In genomic region chr2:112454125-112454861, GRCm38 (mm10) we compare ENCODE assay signal across 8 mouse cellular contexts. TPM values are rescaled to one million over a fixed set of nuclear protein-coding genes. Genes with fewer than 3 reads are reported as not detected.
A peak's percentile ranks its signal among the peaks of the same experiment; 100 is the strongest.
DNase-seq lines count a peak whose midpoint lies in the region; ATAC-seq and TF ChIP-seq lines count a peak whose summit lies in the region.

No protein-coding gene starts in this region.

- H3K4me1 ChIP-seq in heart, embryonic 14.5 days (ENCODE audit: control insufficient read depth in 2 of 2, insufficient read depth in 2 of 2, low read length in 2 of 2) = peaks cover 0 to 13% of the 10 kb centered on the region in 2 experiments; a peak in 2 of 4 replicates
- H3K4me1 ChIP-seq in hindbrain, embryonic 11.5 days (replicated peaks; ENCODE audit: control insufficient read depth, insufficient read depth, low read length) = no peaks in the 10 kb centered on the region
- H3K4me1 ChIP-seq in midbrain, embryonic 14.5 days (ENCODE audit: control insufficient read depth, insufficient read depth, low read length) = peaks cover 9% of the 10 kb centered on the region; the same call in 1 of the 2 replicates

- peak overlapping the region; percentile 89 for H3K9ac ChIP-seq in heart, embryonic 14.5 days (ENCODE audit: low read length)
- peak overlapping the region; percentile 82 for H3K9ac ChIP-seq in hindbrain, embryonic 11.5 days (ENCODE audit: low read depth, low read length)
- H3K9ac ChIP-seq in midbrain, embryonic 14.5 days (replicated peaks; ENCODE audit: low read length) = peak overlapping the region; percentile 73

- peak overlapping the region; percentile 64 to 98 for H3K4me3 ChIP-seq in heart, embryonic 14.5 days (ENCODE audit: control insufficient read depth in 1 of 2, insufficient read depth in 1 of 2, low read depth in 1 of 2, low read length in 2 of 2)
- peak overlapping the region; percentile 76 for H3K4me3 ChIP-seq in hindbrain, embryonic 11.5 days (ENCODE audit: low read depth, low read length)
- peak overlapping the region; percentile 70 for H3K4me3 ChIP-seq in midbrain, embryonic 14.5 days (replicated peaks; ENCODE audit: low read depth, low read length)

- H3K9me3 ChIP-seq in heart, embryonic 14.5 days (ENCODE audit: control insufficient read depth, low read length) = no peaks in the 10 kb centered on the region
- H3K9me3 ChIP-seq in hindbrain, embryonic 11.5 days (ENCODE audit: control insufficient read depth, low read length) = no peaks in the 10 kb centered on the region
- H3K9me3 ChIP-seq in midbrain, embryonic 14.5 days (ENCODE audit: control insufficient read depth, low read length) = no peaks in the 10 kb centered on the region

- no peaks in the 10 kb centered on the region for H3K36me3 ChIP-seq in heart, embryonic 14.5 days (ENCODE audit: control insufficient read depth, insufficient read depth, low read length)
- H3K36me3 ChIP-seq in hindbrain, embryonic 11.5 days (ENCODE audit: control insufficient read depth, insufficient read depth, low read length) = no peaks in the 10 kb centered on the region
- H3K36me3 ChIP-seq in midbrain, embryonic 14.5 days (ENCODE audit: control insufficient read depth, insufficient read depth, low read length) = no peaks in the 10 kb centered on the region

- POLR2A ChIA-PET in Patski (lab: Charles Lee) = interaction anchor here (0.6 to 1.1 kb wide), 2 partner anchors 24 to 27 kb away, joined by 3 read pairs; partner anchors contain the start of gene Chrm5

- in situ Hi-C loops in Patski (cut with MboI; ENCODE audit: low pct_unique_long_range_greater_than_20kb) = loop anchor here (5.0 kb wide), 1 partner anchor 82 kb away; no protein-coding TSS in a partner anchor

- no peaks in the 10 kb centered on the region for H3K27me3 ChIP-seq in heart, embryonic 14.5 days (ENCODE audit: control insufficient read depth, insufficient read depth, low read length)
- H3K27me3 ChIP-seq in Patski = no peaks in the 10 kb centered on the region
- no peaks in the 10 kb centered on the region for H3K27me3 ChIP-seq in hindbrain, embryonic 11.5 days (ENCODE audit: control insufficient read depth, insufficient read depth, low read length)
- no peaks in the 10 kb centered on the region for H3K27me3 ChIP-seq in midbrain, embryonic 14.5 days (ENCODE audit: control insufficient read depth, insufficient read depth, low read length)

- DNase-seq in heart, adult 9 months (ENCODE audit: low spot score in 2 of 2) = no peak
- no peak for DNase-seq in Patski (ENCODE audit: low read depth, low spot score)
- no peak for DNase-seq in hindbrain, embryonic 11.5 days (ENCODE audit: low spot score)
- no peak for DNase-seq in midbrain, embryonic 14.5 days
- DNase-seq in frontal cortex, postnatal 14 days (ENCODE audit: low spot score in 2 of 2) = no peak
- no peak for DNase-seq in ovary, postnatal 36 days (ENCODE audit: low spot score)
- no peak for DNase-seq in left cerebral cortex, adult 18-20 months (ENCODE audit: low spot score in 2 of 2)

- H3K4me2 ChIP-seq in heart, embryonic 14.5 days (ENCODE audit: low read length) = peak overlapping the region; percentile 79
- H3K4me2 ChIP-seq in hindbrain, embryonic 11.5 days (replicated peaks; ENCODE audit: low read depth, low read length) = peak overlapping the region; percentile 36
- peak overlapping the region; percentile 59 for H3K4me2 ChIP-seq in midbrain, embryonic 14.5 days (ENCODE audit: low read length)

- H3K27ac ChIP-seq in heart, embryonic 14.5 days (replicated peaks in 1 of 2; ENCODE audit: control insufficient read depth in 1 of 2, insufficient read depth in 1 of 2, low read depth in 2 of 2, low read length in 2 of 2) = peak overlapping the region; percentile 85 to 91
- H3K27ac ChIP-seq in hindbrain, embryonic 11.5 days (ENCODE audit: low read depth, low read length) = peak overlapping the region; percentile 12
- H3K27ac ChIP-seq in midbrain, embryonic 14.5 days (replicated peaks; ENCODE audit: low read depth, low read length) = peak overlapping the region; percentile 56

- ATAC-seq in heart, embryonic 14.5 days (ENCODE audit: insufficient number of reproducible peaks, insufficient read depth, low FRiP score, low read depth) = peak; percentile 54; the same call in 1 of the 2 replicates
- peak; percentile 51 for ATAC-seq in Patski
- peak; percentile 65; the same call in 1 of the 2 replicates for ATAC-seq in hindbrain, embryonic 11.5 days (ENCODE audit: low FRiP score)
- ATAC-seq in midbrain, embryonic 14.5 days (ENCODE audit: low FRiP score, low TSS enrichment) = no peak; the same call in 1 of the 2 replicates

- WGBS in heart, embryonic 14.5 days = 28% methylated on average over 17 of the region's 17 CpGs
- 34% methylated on average over 17 of the region's 17 CpGs for WGBS in hindbrain, embryonic 11.5 days
- WGBS in midbrain, embryonic 14.5 days = 33% methylated on average over 17 of the region's 17 CpGs

- TF ChIP-seq CTCF in Patski (IDR thresholded peaks at IDR 0.05) = no peak

- CTCF ChIA-PET in Patski (lab: Charles Lee) = interaction anchor here (1.0 to 2.1 kb wide), 4 partner anchors 9 to 75 kb away, joined by 3 to 10 read pairs (median 3); partner anchors contain the start of gene Katnbl1

RNA-seq across cellular contexts. Expression of gene Emc7, which starts 0.5 kb away (rescaled TPM):
- 18.1 and 20.1 TPM in 2 replicates for polyA plus RNA-seq in heart, embryonic 14.5 days (2014; fragmentation: Nextera tagmentation; extraction: Ambion mirVana)
- 25.8 TPM for polyA plus RNA-seq in Patski (2021)
- 12.8 and 13.0 TPM in 2 replicates for polyA plus RNA-seq in hindbrain, embryonic 11.5 days (2014; fragmentation: Nextera tagmentation; extraction: Ambion mirVana)
- polyA plus RNA-seq in midbrain, embryonic 14.5 days (2014; fragmentation: Nextera tagmentation; extraction: Ambion mirVana) = 18.3 and 19.1 TPM in 2 replicates
- total RNA-seq in left cerebral cortex, adult 18-20 months (2021) = 10 to 100 TPM; 49.8 to 51.8 TPM

RNA-seq across cellular contexts. Expression of gene Chrm5, which starts 26.3 kb away (rescaled TPM):
- not detected in 2 replicates for polyA plus RNA-seq in heart, embryonic 14.5 days (2014; fragmentation: Nextera tagmentation; extraction: Ambion mirVana)
- polyA plus RNA-seq in Patski (2021) = not detected
- polyA plus RNA-seq in hindbrain, embryonic 11.5 days (2014; fragmentation: Nextera tagmentation; extraction: Ambion mirVana) = 0.08 and 0.17 TPM in 2 replicates
- 0.30 and 0.93 TPM in 2 replicates for polyA plus RNA-seq in midbrain, embryonic 14.5 days (2014; fragmentation: Nextera tagmentation; extraction: Ambion mirVana)
- total RNA-seq in left cerebral cortex, adult 18-20 months (2021) = 1 to 10 TPM; 1.1 to 2.3 TPM

RNA-seq across cellular contexts. Expression of gene Aven, which starts 38.5 kb away (rescaled TPM):
- polyA plus RNA-seq in heart, embryonic 14.5 days (2014; fragmentation: Nextera tagmentation; extraction: Ambion mirVana) = 6.0 and 8.3 TPM in 2 replicates
- polyA plus RNA-seq in Patski (2021) = 13.3 TPM
- polyA plus RNA-seq in hindbrain, embryonic 11.5 days (2014; fragmentation: Nextera tagmentation; extraction: Ambion mirVana) = 5.9 and 6.1 TPM in 2 replicates
- 3.2 and 4.5 TPM in 2 replicates for polyA plus RNA-seq in midbrain, embryonic 14.5 days (2014; fragmentation: Nextera tagmentation; extraction: Ambion mirVana)
- 1 to 10 TPM; 9.7 to 9.9 TPM for total RNA-seq in left cerebral cortex, adult 18-20 months (2021)

Comparison
In these comparisons a context has a peak if more than half of its experiments do, and no peak if none do; other contexts are left out.
1. H3K27ac ChIP-seq: peak in every context shown above with its lines; median percentile 88 in heart, embryonic 14.5 days; 56 in midbrain, embryonic 14.5 days; 12 in hindbrain, embryonic 11.5 days.